Mouse (Mus musculus) effector memory CD4-positive, alpha-beta T cell, adult 7 months (primary cell): ENCODE results near the gene Clic3. TPM values are rescaled to one million over a fixed set of nuclear protein-coding genes. Genes with fewer than 3 reads are reported as not detected.

Source experiments
- polyA plus RNA-seq: library from polyadenylated mRNA; unstranded; fragments of 100-300 nt; shearing (Covaris generic); gene quantifications from one replicate; pipeline ENCODE4 v1.2.1, GENCODE M21; 2017

The Clic3 gene
- polyA plus RNA-seq, result 1.0 TPM

GRCm38 (mm10) chr2:25456205-25456953, at the start of gene Clic3:
Gene Clic3, plus strand, starts transcription at chr2:25456838.

GRCm38 (mm10) chr2:25422587-25423410, 33.8 kb upstream of the Clic3 start, which contains the start of gene Fut7:
Gene Fut7, plus strand, starts transcription at chr2:25423267.

GRCm38 (mm10) chr2:25428442-25429236, 28.0 kb upstream of the Clic3 start, which contains the start of gene Abca2:
Gene Abca2, plus strand, starts transcription at chr2:25428703.

GRCm38 (mm10) chr2:25460551-25461309, 4.1 kb downstream of the Clic3 start, which contains the start of gene Paxx:
Gene Paxx, minus strand, starts transcription at chr2:25461094.

GRCm38 (mm10) chr2:25469969-25470368, 13.3 kb downstream of the Clic3 start, which contains the start of gene Ptgds:
Gene Ptgds, minus strand, starts transcription at chr2:25470046.

GRCm38 (mm10) chr2:25493476-25493961, 36.9 kb downstream of the Clic3 start, which contains the start of gene Lcn12:
Gene Lcn12, minus strand, starts transcription at chr2:25493911.

GRCm38 (mm10) chr2:25500576-25501405, 44.2 kb downstream of the Clic3 start, which contains the start of gene Fbxw5:
Gene Fbxw5, plus strand, starts transcription at chr2:25500750.

GRCm38 (mm10) chr2:25501593-25502486, 45.2 kb downstream of the Clic3 start, which contains the start of gene C8g:
Gene C8g, minus strand, starts transcription at chr2:25501719.

Other genes starting within 250 kb of the Clic3 start
- gene Nelfb, start 245.3 kb upstream of the Clic3 start, polyA plus RNA-seq, result 86.6 TPM
- gene Stpg3, start 242.2 kb upstream of the Clic3 start, polyA plus RNA-seq, result 0.68 TPM
- gene Fam166a, start 238.1 kb upstream of the Clic3 start, polyA plus RNA-seq, result not detected
- gene Tubb4b, start 232.1 kb upstream of the Clic3 start, polyA plus RNA-seq, result 119 TPM
- not detected for gene Slc34a3, start 222.5 kb upstream of the Clic3 start, polyA plus RNA-seq
- gene Rnf224, start 220.1 kb upstream of the Clic3 start, polyA plus RNA-seq, result not detected
- not detected for gene Rnf208, start 214.6 kb upstream of the Clic3 start, polyA plus RNA-seq
- gene Cysrt1, start 214.4 kb upstream of the Clic3 start, polyA plus RNA-seq, result not detected
- 5.2 TPM for gene AL732309.1, start 210.0 kb upstream of the Clic3 start, polyA plus RNA-seq
- 13.5 TPM for gene Tmem203, start 201.4 kb upstream of the Clic3 start, polyA plus RNA-seq
- gene Tprn, start 194.2 kb upstream of the Clic3 start, polyA plus RNA-seq, result 25.6 TPM
- 64.4 TPM for gene Ssna1, start 184.4 kb upstream of the Clic3 start, polyA plus RNA-seq
- 76.4 TPM for gene Anapc2, start 184.4 kb upstream of the Clic3 start, polyA plus RNA-seq
- 0.91 TPM for gene Tmem210, start 168.7 kb upstream of the Clic3 start, polyA plus RNA-seq
- gene Lrrc26, start 166.9 kb upstream of the Clic3 start, polyA plus RNA-seq, result not detected
- gene Grin1, start 137.7 kb upstream of the Clic3 start, polyA plus RNA-seq, result not detected
- 25.5 TPM for gene Man1b1, start 124.5 kb upstream of the Clic3 start, polyA plus RNA-seq
- 12.7 TPM for gene Dpp7, start 100.5 kb upstream of the Clic3 start, polyA plus RNA-seq
- gene Uap1l1, start 91.2 kb upstream of the Clic3 start, polyA plus RNA-seq, result 23.4 TPM
- not detected for gene Sapcd2, start 84.5 kb upstream of the Clic3 start, polyA plus RNA-seq
- gene Entpd2, start 61.0 kb upstream of the Clic3 start, polyA plus RNA-seq, result not detected
- gene Npdc1, start 57.5 kb upstream of the Clic3 start, polyA plus RNA-seq, result 2.1 TPM
- gene Fut7, start 33.6 kb upstream of the Clic3 start, polyA plus RNA-seq, result 0.26 TPM
- 51.3 TPM for gene Abca2, start 28.1 kb upstream of the Clic3 start, polyA plus RNA-seq
- 50.2 TPM for gene Paxx, start 4.3 kb downstream of the Clic3 start, polyA plus RNA-seq
- not detected for gene Ptgds, start 13.2 kb downstream of the Clic3 start, polyA plus RNA-seq
- not detected for gene Lcn12, start 37.1 kb downstream of the Clic3 start, polyA plus RNA-seq
- gene Fbxw5, start 43.9 kb downstream of the Clic3 start, polyA plus RNA-seq, result 71.7 TPM
- 4.6 TPM for gene C8g, start 44.9 kb downstream of the Clic3 start, polyA plus RNA-seq
- 81.5 TPM for gene Traf2, start 90.1 kb downstream of the Clic3 start, polyA plus RNA-seq
- 237 TPM for gene Edf1, start 101.0 kb downstream of the Clic3 start, polyA plus RNA-seq
- 1.4 TPM for gene Mamdc4, start 118.0 kb downstream of the Clic3 start, polyA plus RNA-seq
- gene Phpt1, start 118.4 kb downstream of the Clic3 start, polyA plus RNA-seq, result 49.8 TPM
- 1.1 TPM for gene Ajm1, start 124.9 kb downstream of the Clic3 start, polyA plus RNA-seq
- 33.1 TPM for gene Rabl6, start 151.7 kb downstream of the Clic3 start, polyA plus RNA-seq
- 0.22 TPM for gene Ccdc183, start 160.8 kb downstream of the Clic3 start, polyA plus RNA-seq
- gene Tmem141, start 165.2 kb downstream of the Clic3 start, polyA plus RNA-seq, result 4.9 TPM
- gene Fcna, start 171.2 kb downstream of the Clic3 start, polyA plus RNA-seq, result not detected
- not detected for gene Lcn8, start 196.3 kb downstream of the Clic3 start, polyA plus RNA-seq
- gene Lcn5, start 201.1 kb downstream of the Clic3 start, polyA plus RNA-seq, result not detected
- gene Lcn6, start 219.9 kb downstream of the Clic3 start, polyA plus RNA-seq, result not detected
- gene Lcn10, start 225.9 kb downstream of the Clic3 start, polyA plus RNA-seq, result 0.46 TPM
- gene Obp2a, start 243.2 kb downstream of the Clic3 start, polyA plus RNA-seq, result not detected
- 23.6 TPM for gene Bmyc, start 249.9 kb downstream of the Clic3 start, polyA plus RNA-seq